Mouse (Mus musculus): ENCODE measurements around the gene Mpnd.
"Not testable (repeated sequence)": the region's sequence is repeated elsewhere in the genome, so short reads cannot be mapped to it uniquely, and the experiment has no call there.

Mpnd gene

DNA sequence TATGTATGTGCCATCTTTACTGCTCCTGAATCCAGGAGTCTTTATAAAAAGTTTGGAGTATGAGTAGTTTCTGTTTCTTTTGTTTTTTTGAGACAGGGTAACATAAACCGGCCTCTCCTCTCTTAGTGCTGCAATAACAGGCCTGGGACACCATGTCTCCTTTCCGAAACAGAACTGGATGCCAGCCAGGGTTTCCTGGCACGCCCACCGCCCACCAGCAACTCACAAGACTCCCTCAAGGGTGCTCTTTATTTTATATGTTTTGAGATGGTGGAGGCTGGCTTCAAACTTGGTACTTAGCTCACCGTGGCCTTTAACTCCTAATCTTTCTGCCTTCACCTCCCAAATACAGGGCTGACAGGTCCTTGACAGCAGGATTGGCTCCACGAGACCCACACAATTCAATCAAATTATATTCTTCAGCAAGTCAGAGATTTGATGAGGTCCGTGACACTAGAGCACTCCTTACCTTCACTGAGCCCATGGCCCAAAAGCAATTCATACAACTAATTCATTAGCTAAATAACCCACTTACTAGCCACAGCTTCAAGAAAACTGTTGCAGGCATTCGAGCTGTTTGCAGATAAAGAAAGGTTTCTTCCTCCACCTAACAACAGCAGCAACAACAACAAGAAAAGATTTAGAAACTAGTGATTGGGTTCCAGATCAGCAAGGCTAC, 33.2 kb downstream of the Mpnd start:
- DNase-seq (ENCODE audit: low spot score), result peak; percentile 69

DNA sequence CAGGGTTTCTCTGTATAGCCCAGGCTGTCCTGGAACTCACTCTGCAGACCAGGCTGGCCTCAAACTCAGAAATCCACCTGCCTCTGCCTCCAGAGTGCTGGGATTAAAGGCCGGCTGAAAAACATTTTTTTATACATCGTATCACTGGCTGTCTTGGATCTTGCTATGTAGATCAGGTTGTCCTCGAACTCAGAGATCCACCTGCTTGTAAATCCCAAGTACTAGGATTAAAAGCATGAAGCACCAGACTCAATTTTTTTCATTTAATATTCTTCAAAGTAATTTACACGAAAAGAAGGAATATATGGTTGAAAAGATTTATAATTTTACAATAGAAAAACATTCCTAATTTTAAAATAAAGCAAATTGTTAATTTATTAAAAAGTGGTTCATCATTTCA, 33.8 kb downstream of the Mpnd start:
- no peak for DNase-seq (ENCODE audit: low spot score)

DNA sequence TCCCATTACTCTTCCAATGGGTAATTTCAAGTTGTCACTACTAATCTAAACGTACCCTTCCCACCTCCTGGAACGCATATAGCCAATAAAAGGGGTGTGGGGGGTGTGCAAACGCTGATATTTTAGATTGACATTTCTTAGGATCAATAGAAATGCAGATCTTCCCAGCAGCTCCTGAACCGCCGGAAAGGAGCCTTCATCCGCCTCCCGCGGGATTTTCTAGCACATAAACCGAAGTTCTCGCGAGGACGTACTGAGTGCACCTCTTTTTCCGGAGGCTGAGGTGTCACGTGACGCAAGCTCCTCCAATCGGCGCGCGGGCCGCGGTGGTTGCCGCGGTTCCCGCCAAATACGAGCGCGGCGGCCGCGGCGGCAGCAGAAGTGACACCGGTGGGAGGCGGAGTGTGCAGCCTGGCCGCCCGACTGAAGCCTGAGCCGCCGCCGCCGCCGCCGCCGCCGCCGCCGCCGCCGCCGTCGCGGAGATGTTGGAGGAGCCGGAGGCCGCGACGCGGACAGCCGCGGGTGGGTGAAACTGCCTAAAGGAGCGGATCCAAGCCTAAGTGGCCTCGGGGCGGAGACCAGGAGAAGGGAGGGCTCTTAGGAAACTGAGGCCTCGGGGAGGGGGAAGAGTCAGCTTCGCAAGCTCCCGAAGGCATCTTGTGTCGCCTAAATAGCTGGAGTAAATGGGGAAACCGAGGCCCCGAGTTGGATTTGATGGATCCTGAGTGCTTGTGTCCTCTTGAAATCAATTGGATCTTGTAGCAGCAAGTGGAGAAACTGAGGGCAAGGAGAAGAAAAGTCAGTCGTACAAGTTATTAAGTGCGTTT, 34.7 kb downstream of the Mpnd start, which contains the start of gene Chaf1a:
Chaf1a (plus strand) TSS at position 410 of the 827 bp plus-strand sequence.
- peak; percentile 100 for DNase-seq (ENCODE audit: low spot score)

DNA sequence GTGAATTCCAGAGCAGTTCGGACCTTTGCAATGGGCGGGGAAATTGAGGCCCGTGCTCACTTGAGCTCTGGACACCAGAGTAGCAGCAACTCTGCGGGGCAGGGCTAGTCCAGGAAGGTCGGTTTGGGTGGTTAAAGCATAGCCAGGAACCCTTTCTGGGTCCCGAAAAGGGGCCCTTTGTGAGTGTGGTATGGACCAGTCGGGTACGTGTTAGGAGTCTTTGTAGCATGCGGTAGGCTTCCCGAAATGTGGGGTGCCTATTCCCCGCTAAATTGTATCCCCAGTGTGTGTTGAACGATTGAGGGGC, 35.3 kb downstream of the Mpnd start:
- peak; percentile 44 for DNase-seq (ENCODE audit: low spot score)

GRCm38 (mm10) chr17:56051369-56051768, 45.9 kb downstream of the Mpnd start:
- no peak for DNase-seq (ENCODE audit: low spot score)

DNA sequence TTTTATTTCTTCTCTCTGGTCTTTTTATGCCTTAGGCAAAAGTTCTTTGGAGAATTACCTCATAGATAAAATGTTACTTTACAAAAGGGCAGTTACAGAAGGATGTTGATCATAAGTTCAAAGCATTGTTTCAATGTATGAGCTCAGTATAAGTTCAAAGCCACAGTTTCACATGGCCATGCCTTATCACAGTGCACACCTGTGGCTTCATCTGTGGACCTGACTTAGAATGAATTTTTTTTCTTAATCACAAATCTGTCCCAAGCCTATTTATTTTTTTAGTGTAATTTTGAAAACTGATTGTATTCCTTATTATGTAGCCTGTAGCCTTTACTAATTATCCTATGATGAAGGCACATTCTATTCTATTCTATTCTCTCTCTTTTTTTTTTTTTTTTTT, 49.4 kb downstream of the Mpnd start:
- DNase-seq (ENCODE audit: low spot score), result no peak

- DNase-seq (ENCODE audit: low spot score), result peak; percentile 79
Measured at GRCm38 (mm10) chr17:56055945-56056678, 50.6 kb downstream of the Mpnd start.

DNA sequence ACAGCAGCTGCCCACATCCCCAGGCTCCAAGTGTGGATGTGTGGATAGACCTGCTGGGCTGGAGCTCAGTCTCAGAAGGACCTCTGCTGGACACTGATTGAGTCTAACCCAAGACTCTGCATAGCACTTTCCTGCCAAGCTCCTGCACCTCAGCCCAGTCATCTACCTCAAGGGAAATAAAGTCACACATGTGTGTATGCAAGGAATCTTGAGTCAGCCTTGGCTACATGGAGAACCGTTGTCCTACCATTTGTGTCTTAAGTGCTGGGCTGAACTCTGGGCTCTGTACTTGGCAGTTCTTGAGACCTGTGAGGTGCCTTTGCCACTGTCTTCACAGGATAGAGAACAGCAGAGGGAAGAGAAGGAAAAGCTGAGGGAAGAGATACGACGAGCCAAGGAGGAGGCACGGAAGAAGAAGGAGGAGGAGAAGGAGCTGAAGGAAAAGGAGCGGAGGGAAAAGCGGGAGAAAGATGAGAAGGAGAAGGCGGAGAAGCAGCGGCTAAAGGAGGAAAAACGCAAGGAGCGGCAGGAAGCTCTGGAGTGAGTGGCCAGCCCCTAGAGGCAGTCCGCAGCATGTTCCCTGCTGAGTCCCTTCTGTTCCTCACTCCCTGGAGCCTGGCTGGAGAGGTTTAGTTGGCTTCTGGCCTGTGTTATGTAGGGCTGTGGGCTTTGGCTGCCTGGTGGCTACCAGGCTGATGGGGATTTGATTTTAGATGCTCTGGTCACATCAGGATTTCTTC, 52.0 kb downstream of the Mpnd start:
- no peak for DNase-seq (ENCODE audit: low spot score)

- no peak for DNase-seq (ENCODE audit: low spot score)
Measured at GRCm38 (mm10) chr17:56062081-56062480, 56.6 kb downstream of the Mpnd start.

- not testable (repeated sequence) for DNase-seq (ENCODE audit: low spot score)
Measured at GRCm38 (mm10) chr17:56065715-56066114, 60.2 kb downstream of the Mpnd start.

Data from MN1 (cell line).